Mouse (Mus musculus) neural tube, embryonic 14.5 days (tissue): Measurements from ENCODE around the gene Shisa9. TPM values are rescaled to one million over a fixed set of nuclear protein-coding genes. Genes with fewer than 3 reads are reported as not detected.

Source experiments
- ATAC-seq: fragments of 200-750 bp; cut with Nextera tagmentation; 2 replicates; pipeline ENCODE4 v1.8.0; 2017; ENCODE audit warnings: low read depth, mild to moderate bottlenecking, moderate TSS enrichment, moderate library complexity
- H3K27ac ChIP-seq: fragments of 300-500 bp; sonication (generic); 2 replicates; pipeline ENCODE4 v1.5.1; 2014; ENCODE audit warnings: low read depth, mild to moderate bottlenecking, control low read depth, low read length, moderate library complexity, mixed read lengths
- H3K27me3 ChIP-seq: fragments of 300-500 bp; sonication (generic); 2 replicates; pipeline ENCODE4 v1.6.1; 2014; ENCODE audit warnings: low read length; ENCODE audit not compliant: control insufficient read depth, insufficient read depth
- H3K36me3 ChIP-seq: fragments of 300-500 bp; sonication (generic); 2 replicates; pipeline ENCODE4 v1.6.1; 2014; ENCODE audit warnings: low read length, mixed read lengths; ENCODE audit not compliant: control insufficient read depth, insufficient read depth
- H3K4me1 ChIP-seq: fragments of 300-500 bp; sonication (generic); 2 replicates; pipeline ENCODE4 v1.6.1; 2014; ENCODE audit warnings: low read length; ENCODE audit not compliant: control insufficient read depth, insufficient read depth
- H3K4me2 ChIP-seq: fragments of 300-500 bp; sonication (generic); 2 replicates; pipeline ENCODE4 v1.6.1; 2014; ENCODE audit warnings: mild to moderate bottlenecking, low read depth, low read length, control low read depth
- H3K4me3 ChIP-seq: fragments of 300-500 bp; sonication (generic); 2 replicates; pipeline ENCODE4 v1.5.1; 2014; ENCODE audit warnings: low read depth, low read length, control low read depth, mixed read lengths
- H3K9ac ChIP-seq: fragments of 300-500 bp; sonication (generic); replicated peaks from 2 replicates; pipeline ENCODE4 v1.6.1; 2014; ENCODE audit warnings: low read depth, mild to moderate bottlenecking, control low read depth, low read length, mixed read lengths
- H3K9me3 ChIP-seq: fragments of 300-500 bp; sonication (generic); 2 replicates; pipeline ENCODE4 v1.6.1; 2016; ENCODE audit warnings: low read length; ENCODE audit not compliant: control insufficient read depth
- WGBS: fragments of 180-500 bp; shearing (Covaris S2); extraction: QIAGEN DNeasy Blood & Tissue Kit; methylation state at CpG from one replicate; pipeline ENCODE4 v1.1.7; 2014; 5-methylcytosine and 5-hydroxymethylcytosine counted together
- polyA plus RNA-seq: library from polyadenylated mRNA; unstranded; fragments of >200 nt; fragmentation: Nextera tagmentation; extraction: Ambion mirVana; gene quantifications from 2 replicates; pipeline ENCODE4 v1.2.1, GENCODE M21; 2014

Gene Shisa9
- polyA plus RNA-seq, 1 experiment from 2014 or later = 13.8 TPM

GRCm38 (mm10) chr16:12197611-12198010 lies 213.7 kb downstream of the Shisa9 start:
- Histone ChIP-seq H3K27me3 (no peaks in the 10 kb centered on the region), H3K36me3 (no peaks in the 10 kb centered on the region), H3K4me3 (no peak overlapping the region), H3K4me2 (no peak overlapping the region), H3K9ac (no peak overlapping the region), H3K27ac (no peak overlapping the region), H3K4me1 (no peaks in the 10 kb centered on the region), H3K9me3 (no peaks in the 10 kb centered on the region)
- WGBS = 63% methylated on average over 5 of the region's 5 CpGs
- ATAC-seq = no peak

GRCm38 (mm10) chr16:12201216-12201615 lies 217.3 kb downstream of the Shisa9 start:
- no peak overlapping the region for H3K27ac ChIP-seq
- no peaks in the 10 kb centered on the region for H3K36me3 ChIP-seq
- WGBS = 29% methylated on average over 3 of the region's 3 CpGs
- no peak overlapping the region for H3K4me2 ChIP-seq
- H3K27me3 ChIP-seq = no peaks in the 10 kb centered on the region
- no peaks in the 10 kb centered on the region for H3K9me3 ChIP-seq
- H3K9ac ChIP-seq = no peak overlapping the region
- ATAC-seq = no peak
- no peaks in the 10 kb centered on the region for H3K4me1 ChIP-seq
- H3K4me3 ChIP-seq = no peak overlapping the region

GRCm38 (mm10) chr16:12202151-12202550 lies 218.2 kb downstream of the Shisa9 start:
- Histone ChIP-seq H3K27ac (no peak overlapping the region), H3K4me2 (no peak overlapping the region), H3K4me3 (no peak overlapping the region), H3K27me3 (no peaks in the 10 kb centered on the region), H3K9ac (no peak overlapping the region), H3K9me3 (no peaks in the 10 kb centered on the region), H3K36me3 (no peaks in the 10 kb centered on the region), H3K4me1 (no peaks in the 10 kb centered on the region)
- WGBS = 70% methylated on average over 3 of the region's 3 CpGs
- ATAC-seq = no peak

- no peak overlapping the region for H3K4me2 ChIP-seq
- H3K4me1 ChIP-seq = no peaks in the 10 kb centered on the region
- 83% methylated on average over 2 of the region's 2 CpGs for WGBS
- no peaks in the 10 kb centered on the region for H3K36me3 ChIP-seq
- H3K27me3 ChIP-seq = no peaks in the 10 kb centered on the region
- no peaks in the 10 kb centered on the region for H3K9me3 ChIP-seq
- no peak overlapping the region for H3K4me3 ChIP-seq
- H3K9ac ChIP-seq = no peak overlapping the region
- ATAC-seq = no peak
- no peak overlapping the region for H3K27ac ChIP-seq
Observed at GRCm38 (mm10) chr16:12203055-12203454, 219.1 kb downstream of the Shisa9 start.

GRCm38 (mm10) chr16:12204423-12204822 lies 220.5 kb downstream of the Shisa9 start:
- no peaks in the 10 kb centered on the region for H3K27me3 ChIP-seq
- no peak overlapping the region for H3K4me2 ChIP-seq
- 96% methylated on average over 2 of the region's 2 CpGs for WGBS
- H3K36me3 ChIP-seq = no peaks in the 10 kb centered on the region
- no peak for ATAC-seq
- H3K9me3 ChIP-seq = no peaks in the 10 kb centered on the region
- no peak overlapping the region for H3K4me3 ChIP-seq
- H3K4me1 ChIP-seq = no peaks in the 10 kb centered on the region
- no peak overlapping the region for H3K9ac ChIP-seq
- H3K27ac ChIP-seq = no peak overlapping the region

- H3K27ac ChIP-seq = no peak overlapping the region
- no peak overlapping the region for H3K9ac ChIP-seq
- no peaks in the 10 kb centered on the region for H3K27me3 ChIP-seq
- no peak overlapping the region for H3K4me2 ChIP-seq
- H3K9me3 ChIP-seq = no peaks in the 10 kb centered on the region
- H3K36me3 ChIP-seq = no peaks in the 10 kb centered on the region
- 79% methylated on average over 1 of the region's 1 CpGs for WGBS
- no peaks in the 10 kb centered on the region for H3K4me1 ChIP-seq
- no peak for ATAC-seq
- H3K4me3 ChIP-seq = no peak overlapping the region
Observed at GRCm38 (mm10) chr16:12206421-12206950, 222.6 kb downstream of the Shisa9 start.

GRCm38 (mm10) chr16:12206951-12207350 lies 223.0 kb downstream of the Shisa9 start:
- no peak for ATAC-seq
- H3K9ac ChIP-seq = no peak overlapping the region
- H3K27ac ChIP-seq = no peak overlapping the region
- WGBS = 88% methylated on average over 2 of the region's 2 CpGs
- H3K27me3 ChIP-seq = no peaks in the 10 kb centered on the region
- no peaks in the 10 kb centered on the region for H3K9me3 ChIP-seq
- no peaks in the 10 kb centered on the region for H3K4me1 ChIP-seq
- no peaks in the 10 kb centered on the region for H3K36me3 ChIP-seq
- H3K4me3 ChIP-seq = no peak overlapping the region
- no peak overlapping the region for H3K4me2 ChIP-seq

- 94% methylated on average over 1 of the region's 1 CpGs for WGBS
- no peaks in the 10 kb centered on the region for H3K27me3 ChIP-seq
- no peak overlapping the region for H3K9ac ChIP-seq
- no peak overlapping the region for H3K27ac ChIP-seq
- no peaks in the 10 kb centered on the region for H3K9me3 ChIP-seq
- no peaks in the 10 kb centered on the region for H3K4me1 ChIP-seq
- no peak for ATAC-seq
- H3K4me3 ChIP-seq = no peak overlapping the region
- no peaks in the 10 kb centered on the region for H3K36me3 ChIP-seq
- no peak overlapping the region for H3K4me2 ChIP-seq
Observed at GRCm38 (mm10) chr16:12209355-12209754, 225.4 kb downstream of the Shisa9 start.

- Histone ChIP-seq H3K36me3 (no peaks in the 10 kb centered on the region), H3K4me2 (no peak overlapping the region), H3K27me3 (no peaks in the 10 kb centered on the region), H3K27ac (no peak overlapping the region), H3K9ac (no peak overlapping the region), H3K9me3 (no peaks in the 10 kb centered on the region), H3K4me3 (no peak overlapping the region), H3K4me1 (no peaks in the 10 kb centered on the region)
- 89% methylated on average over 2 of the region's 2 CpGs for WGBS
- ATAC-seq = no peak
Observed at GRCm38 (mm10) chr16:12209819-12210218, 225.9 kb downstream of the Shisa9 start.
